Mouse (Mus musculus): ENCODE results near the gene Galnt4.

DNA sequence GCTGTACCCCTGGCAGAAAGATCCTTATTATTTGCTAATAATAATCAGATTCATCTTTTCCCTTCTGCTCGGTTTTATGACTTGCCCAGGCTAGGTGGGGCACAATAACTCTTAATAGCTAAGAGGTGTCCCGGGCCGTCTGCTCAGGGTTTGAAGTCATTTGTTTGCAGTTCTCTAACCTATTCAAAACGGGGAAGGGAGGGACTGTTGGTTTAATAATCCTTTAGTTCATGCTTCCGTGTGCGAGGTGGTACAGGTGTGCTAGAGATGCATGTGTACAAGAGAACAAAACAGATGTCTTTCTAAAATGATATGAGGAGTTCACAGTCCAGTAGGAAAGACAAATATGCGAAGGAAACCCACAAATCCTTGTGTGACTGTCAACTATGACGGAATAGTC is 6.3 kb downstream of the Galnt4 start:
- TF ChIP-seq CTCF (IDR thresholded peaks at IDR 0.05; ENCODE audit: low read depth, low read length) (no peak), POLR2A (IDR thresholded peaks at IDR 0.05; ENCODE audit: borderline replicate concordance, low read depth, low read length) (no peak)
